Mouse (Mus musculus): ENCODE measurements around the gene Nfix. TPM values are rescaled to one million over a fixed set of nuclear protein-coding genes. Genes with fewer than 3 reads are reported as not detected.

The Nfix gene
- polyA plus RNA-seq, 1 experiment from 2014 or later: 7.7 TPM

GRCm38 (mm10) chr8:84840248-84840999 is 40.3 kb upstream of the Nfix start, which contains the start of gene Rad23a:
Rad23a (minus strand) TSS chr8:84840665.
- no peaks in the 10 kb centered on the region for H3K9me3 ChIP-seq (ENCODE audit: control insufficient read depth, low read length)
- peak within 1 kb of the TSS; percentile 95 for H3K9ac ChIP-seq (ENCODE audit: low read length)
- H3K4me1 ChIP-seq (replicated peaks; ENCODE audit: control insufficient read depth, insufficient read depth, low read length): peaks cover 17% of the 10 kb centered on the region
- H3K27me3 ChIP-seq (ENCODE audit: control insufficient read depth, insufficient read depth, low read length): no peaks in the 10 kb centered on the region
- ATAC-seq (replicated peaks; ENCODE audit: low FRiP score) (peak; percentile 95), DNase-seq (ENCODE audit: low spot score) (peak; percentile 95)
- peak within 1 kb of the TSS; percentile 65 for H3K4me2 ChIP-seq (ENCODE audit: low read depth, low read length, severe bottlenecking)
- WGBS: under 1% methylated on average over 53 of the region's 55 CpGs
- peak within 1 kb of the TSS; percentile 97 for H3K4me3 ChIP-seq (ENCODE audit: low read depth, low read length)
- H3K27ac ChIP-seq (ENCODE audit: low read depth, low read length): peak within 1 kb of the TSS; percentile 77
- H3K36me3 ChIP-seq (ENCODE audit: control insufficient read depth, insufficient read depth, low read length): peaks cover 35% of the 10 kb centered on the region; the same call in 1 of the 2 replicates

GRCm38 (mm10) chr8:84839875-84840247 is 39.7 kb upstream of the Nfix start:
- peaks cover 33% of the 10 kb centered on the region; the same call in 1 of the 2 replicates for H3K36me3 ChIP-seq (ENCODE audit: control insufficient read depth, insufficient read depth, low read length)
- H3K9me3 ChIP-seq (ENCODE audit: control insufficient read depth, low read length): no peaks in the 10 kb centered on the region
- ATAC-seq (replicated peaks; ENCODE audit: low FRiP score) (no peak), DNase-seq (ENCODE audit: low spot score) (no peak)
- H3K27ac ChIP-seq (ENCODE audit: low read depth, low read length): peak overlapping the region; percentile 77
- H3K27me3 ChIP-seq (ENCODE audit: control insufficient read depth, insufficient read depth, low read length): no peaks in the 10 kb centered on the region
- peaks cover 17% of the 10 kb centered on the region for H3K4me1 ChIP-seq (replicated peaks; ENCODE audit: control insufficient read depth, insufficient read depth, low read length)
- peak overlapping the region; percentile 65 for H3K4me2 ChIP-seq (ENCODE audit: low read depth, low read length, severe bottlenecking)
- WGBS: 4% methylated on average over 7 of the region's 7 CpGs
- peak overlapping the region; percentile 97 for H3K4me3 ChIP-seq (ENCODE audit: low read depth, low read length)
- peak overlapping the region; percentile 95 for H3K9ac ChIP-seq (ENCODE audit: low read length)

GRCm38 (mm10) chr8:84839411-84839810 is 39.3 kb upstream of the Nfix start:
- Histone ChIP-seq H3K27ac (ENCODE audit: low read depth, low read length) (no peak overlapping the region), H3K9ac (ENCODE audit: low read length) (peak overlapping the region; percentile 95), H3K4me2 (ENCODE audit: low read depth, low read length, severe bottlenecking) (peak overlapping the region; percentile 65), H3K27me3 (ENCODE audit: control insufficient read depth, insufficient read depth, low read length) (no peaks in the 10 kb centered on the region), H3K9me3 (ENCODE audit: control insufficient read depth, low read length) (no peaks in the 10 kb centered on the region), H3K4me3 (ENCODE audit: low read depth, low read length) (peak overlapping the region; percentile 97), H3K36me3 (ENCODE audit: control insufficient read depth, insufficient read depth, low read length) (peaks cover 34% of the 10 kb centered on the region; the same call in 1 of the 2 replicates), H3K4me1 (replicated peaks; ENCODE audit: control insufficient read depth, insufficient read depth, low read length) (peaks cover 15% of the 10 kb centered on the region)
- 95% methylated on average over 2 of the region's 2 CpGs for WGBS
- DNase-seq (ENCODE audit: low spot score) (no peak), ATAC-seq (replicated peaks; ENCODE audit: low FRiP score) (no peak)

- no peak for ATAC-seq (replicated peaks; ENCODE audit: low FRiP score)
- Histone ChIP-seq H3K9me3 (ENCODE audit: control insufficient read depth, low read length) (no peaks in the 10 kb centered on the region), H3K27me3 (ENCODE audit: control insufficient read depth, insufficient read depth, low read length) (no peaks in the 10 kb centered on the region), H3K27ac (ENCODE audit: low read depth, low read length) (no peak overlapping the region), H3K9ac (ENCODE audit: low read length) (no peak overlapping the region), H3K36me3 (ENCODE audit: control insufficient read depth, insufficient read depth, low read length) (peaks cover 27% of the 10 kb centered on the region; the same call in 1 of the 2 replicates), H3K4me3 (ENCODE audit: low read depth, low read length) (no peak overlapping the region), H3K4me1 (replicated peaks; ENCODE audit: control insufficient read depth, insufficient read depth, low read length) (peaks cover 10% of the 10 kb centered on the region; the same call in 1 of the 2 replicates), H3K4me2 (ENCODE audit: low read depth, low read length, severe bottlenecking) (no peak overlapping the region)
- WGBS: 90% methylated on average over 5 of the region's 5 CpGs
- DNase-seq (ENCODE audit: low spot score): no peak
Observed at GRCm38 (mm10) chr8:84838513-84838912, 38.4 kb upstream of the Nfix start.

GRCm38 (mm10) chr8:84837912-84838470 is 37.8 kb upstream of the Nfix start:
- 88% methylated on average over 15 of the region's 15 CpGs for WGBS

GRCm38 (mm10) chr8:84837149-84837911 is 37.2 kb upstream of the Nfix start:
- Histone ChIP-seq H3K4me3 (ENCODE audit: low read depth, low read length) (no peak overlapping the region), H3K9me3 (ENCODE audit: control insufficient read depth, low read length) (no peaks in the 10 kb centered on the region), H3K4me1 (replicated peaks; ENCODE audit: control insufficient read depth, insufficient read depth, low read length) (peaks cover 10% of the 10 kb centered on the region; the same call in 1 of the 2 replicates), H3K4me2 (ENCODE audit: low read depth, low read length, severe bottlenecking) (no peak overlapping the region), H3K27ac (ENCODE audit: low read depth, low read length) (no peak overlapping the region), H3K9ac (ENCODE audit: low read length) (no peak overlapping the region), H3K36me3 (ENCODE audit: control insufficient read depth, insufficient read depth, low read length) (peaks cover 17% of the 10 kb centered on the region; the same call in 1 of the 2 replicates), H3K27me3 (ENCODE audit: control insufficient read depth, insufficient read depth, low read length) (no peaks in the 10 kb centered on the region)
- DNase-seq (ENCODE audit: low spot score): no peak
- ATAC-seq (replicated peaks; ENCODE audit: low FRiP score): no peak
- WGBS: 73% methylated on average over 8 of the region's 8 CpGs

More at GRCm38 (mm10) chr8:84837912-84838470, 37.8 kb upstream of the Nfix start:
- Histone ChIP-seq H3K27ac (ENCODE audit: low read depth, low read length) (no peak overlapping the region), H3K4me1 (replicated peaks; ENCODE audit: control insufficient read depth, insufficient read depth, low read length) (peaks cover 10% of the 10 kb centered on the region; the same call in 1 of the 2 replicates), H3K9ac (ENCODE audit: low read length) (no peak overlapping the region), H3K4me2 (ENCODE audit: low read depth, low read length, severe bottlenecking) (no peak overlapping the region), H3K27me3 (ENCODE audit: control insufficient read depth, insufficient read depth, low read length) (no peaks in the 10 kb centered on the region), H3K4me3 (ENCODE audit: low read depth, low read length) (no peak overlapping the region), H3K9me3 (ENCODE audit: control insufficient read depth, low read length) (no peaks in the 10 kb centered on the region), H3K36me3 (ENCODE audit: control insufficient read depth, insufficient read depth, low read length) (peaks cover 24% of the 10 kb centered on the region; the same call in 1 of the 2 replicates)
- no peak for DNase-seq (ENCODE audit: low spot score)
- no peak for ATAC-seq (replicated peaks; ENCODE audit: low FRiP score)

- no peaks in the 10 kb centered on the region for H3K9me3 ChIP-seq (ENCODE audit: control insufficient read depth, low read length)
- H3K9ac ChIP-seq (ENCODE audit: low read length): no peak overlapping the region
- H3K27ac ChIP-seq (ENCODE audit: low read depth, low read length): peak overlapping the region; percentile 46; the same call in 1 of the 2 replicates
- no peak overlapping the region for H3K4me3 ChIP-seq (ENCODE audit: low read depth, low read length)
- peaks cover 10% of the 10 kb centered on the region; the same call in 1 of the 2 replicates for H3K4me1 ChIP-seq (replicated peaks; ENCODE audit: control insufficient read depth, insufficient read depth, low read length)
- no peak overlapping the region for H3K4me2 ChIP-seq (ENCODE audit: low read depth, low read length, severe bottlenecking)
- WGBS: 86% methylated on average over 10 of the region's 10 CpGs
- peaks cover 13% of the 10 kb centered on the region; the same call in 1 of the 2 replicates for H3K36me3 ChIP-seq (ENCODE audit: control insufficient read depth, insufficient read depth, low read length)
- DNase-seq (ENCODE audit: low spot score) (no peak), ATAC-seq (replicated peaks; ENCODE audit: low FRiP score) (no peak)
- no peaks in the 10 kb centered on the region for H3K27me3 ChIP-seq (ENCODE audit: control insufficient read depth, insufficient read depth, low read length)
Observed at GRCm38 (mm10) chr8:84834866-84835855, 35.0 kb upstream of the Nfix start.
